Comparison of ENCODE assay signal across 14 mouse cellular contexts in the genomic region with DNA sequence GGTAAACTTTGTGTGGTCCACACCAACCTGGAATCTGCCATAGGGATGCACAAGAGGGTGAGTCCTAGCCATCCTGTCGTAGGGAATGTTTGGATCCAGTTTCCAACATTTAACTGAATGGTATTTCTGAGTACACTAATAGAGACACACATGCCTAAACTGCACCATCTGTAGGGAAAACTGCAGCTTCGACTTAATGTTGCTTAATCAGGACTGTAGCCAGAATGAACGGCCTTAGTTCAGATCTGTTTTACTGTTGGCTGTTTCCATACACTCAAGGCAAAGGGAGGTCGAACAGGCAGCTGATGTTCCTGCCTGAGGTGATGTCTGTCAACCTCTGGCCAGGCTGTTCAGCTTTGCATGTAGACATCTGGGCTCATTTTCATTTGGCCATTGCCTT.
DNase-seq lines count a peak whose midpoint lies in the region.
"Had no signal": no experiment of that assay in that cellular context is flagged by ENCODE, and none has a peak within 500 bp of the region (broad histone marks: within the 10 kb centered on the region; RNA-seq: fewer than 3 reads in every experiment).

No protein-coding gene starts in this region.

- peak; percentile 27 for DNase-seq in layer of hippocampus, adult 11-12 months (ENCODE audit: low spot score)
- DNase-seq in layer of hippocampus, postnatal 10 days (ENCODE audit: low spot score in 2 of 2), result no peak
- peak; percentile 54 for DNase-seq in layer of hippocampus, adult 9-10 months (ENCODE audit: low spot score)
- DNase-seq in layer of hippocampus, postnatal 36 days, result peak; percentile 9 to 15
- no peak for DNase-seq in kidney, adult 18-20 months
- DNase-seq in testis, postnatal 14 days (ENCODE audit: low spot score), result no peak
- DNase-seq: adrenal gland, adult 8-10 months; adrenal gland, postnatal 25 days; cerebellum, adult 18-20 months; cerebellum, adult 9-10 months; cerebellum, postnatal 14 days; gastrocnemius, postnatal 25 days; heart, postnatal 14 days; heart, postnatal 4 days had no signal

Comparison
In these comparisons a context has a peak if more than half of its experiments do, and no peak if none do; other contexts are left out.
1. DNase-seq: peak in layer of hippocampus, adult 11-12 months (single experiment), layer of hippocampus, adult 9-10 months (single experiment) and layer of hippocampus, postnatal 36 days (2 of 2); none in layer of hippocampus, postnatal 10 days (0 of 2), kidney, adult 18-20 months (single experiment) and testis, postnatal 14 days (single experiment).